Comparison of ENCODE assay signal across 7 mouse cellular contexts in the genomic region with DNA sequence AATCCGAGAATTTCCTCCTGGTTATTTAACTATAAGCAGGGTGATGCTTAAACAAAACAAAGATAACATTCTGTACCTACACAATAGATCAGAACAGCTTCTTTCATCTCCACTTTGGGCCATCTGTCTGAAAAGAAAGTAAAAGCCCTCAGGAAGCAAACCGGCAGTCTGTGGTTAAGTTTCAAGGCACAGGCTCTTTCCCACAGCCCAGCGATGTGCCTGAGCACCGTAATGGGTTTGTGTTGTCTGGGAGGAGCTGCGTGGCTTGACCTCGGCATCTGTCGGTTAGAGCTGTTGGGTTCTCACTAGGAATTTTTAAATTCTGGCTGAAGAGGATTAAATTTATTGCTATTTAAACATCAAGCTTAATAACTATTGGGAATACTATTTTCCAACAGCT.
A peak's percentile ranks its signal among the peaks of the same experiment; 100 is the strongest.
DNase-seq lines count a peak whose midpoint lies in the region; ATAC-seq and TF ChIP-seq lines count a peak whose summit lies in the region.

No protein-coding gene starts in this region.

- intact Hi-C loops in gastrocnemius, postnatal 36 days (cut with DNase I): no loop called here

- peak; percentile 69 for ATAC-seq in forebrain, embryonic 13.5 days
- ATAC-seq in lung, postnatal 0 days: no peak
- no peak for ATAC-seq in stomach, embryonic 14.5 days (ENCODE audit: insufficient number of reproducible peaks, insufficient read depth, low FRiP score, low read depth)

- H3K4me1 ChIP-seq in spleen, adult 2 months (ENCODE audit: control insufficient read depth, insufficient read depth, insufficient read length): peaks cover 13% of the 10 kb centered on the region; the same call in 1 of the 2 replicates
- peaks cover 43% of the 10 kb centered on the region for H3K4me1 ChIP-seq in forebrain, embryonic 13.5 days
- H3K4me1 ChIP-seq in lung, postnatal 0 days (ENCODE audit: insufficient read depth, low read depth, low read length): no peaks in the 10 kb centered on the region
- 0 out of 2 replicates have a peak, but pooled peaks cover 7% of the 10 kb centered on the region for H3K4me1 ChIP-seq in stomach, embryonic 14.5 days (ENCODE audit: control insufficient read depth, insufficient read depth, low read length)

- TF ChIP-seq EP300 in lung, postnatal 0 days (IDR thresholded peaks at IDR 0.05): no peak

- H3K4me2 ChIP-seq in forebrain, embryonic 13.5 days: peak overlapping the region; percentile 24
- H3K4me2 ChIP-seq in lung, postnatal 0 days (replicated peaks; ENCODE audit: low read depth, low read length): peak overlapping the region; percentile 34; the same call in 1 of the 2 replicates
- H3K4me2 ChIP-seq in stomach, embryonic 14.5 days (replicated peaks; ENCODE audit: low read depth, low read length): peak overlapping the region; percentile 27

- H3K27ac ChIP-seq in spleen, adult 2 months (ENCODE audit: insufficient read depth, low read length): no peak overlapping the region
- H3K27ac ChIP-seq in forebrain, embryonic 13.5 days: peak overlapping the region; percentile 75
- H3K27ac ChIP-seq in lung, postnatal 0 days (ENCODE audit: low read length): peak overlapping the region; percentile 26; the same call in 1 of the 2 replicates
- no peak overlapping the region for H3K27ac ChIP-seq in stomach, embryonic 14.5 days (ENCODE audit: low read length)

- peak; percentile 13 to 17 for DNase-seq in spleen, adult 2 months (ENCODE audit: low read depth in 1 of 2, low spot score in 2 of 2)
- DNase-seq in spleen, postnatal 10 days (ENCODE audit: low spot score in 2 of 2): no peak
- DNase-seq in lung, postnatal 0 days (ENCODE audit: low spot score): no peak
- no peak for DNase-seq in gastrocnemius, postnatal 36 days
- no peak for DNase-seq in layer of hippocampus, adult 8-10 months (ENCODE audit: low spot score in 2 of 2)

- no peaks in the 10 kb centered on the region for H3K9me3 ChIP-seq in forebrain, embryonic 13.5 days (replicated peaks)
- no peaks in the 10 kb centered on the region for H3K9me3 ChIP-seq in lung, postnatal 0 days (ENCODE audit: low read length)
- H3K9me3 ChIP-seq in stomach, embryonic 14.5 days (ENCODE audit: control insufficient read depth, low read depth, low read length): no peaks in the 10 kb centered on the region

- no peaks in the 10 kb centered on the region for H3K27me3 ChIP-seq in spleen, adult 2 months (ENCODE audit: control insufficient read depth, insufficient read depth, low read length)
- no peaks in the 10 kb centered on the region for H3K27me3 ChIP-seq in forebrain, embryonic 13.5 days
- no peaks in the 10 kb centered on the region for H3K27me3 ChIP-seq in lung, postnatal 0 days (replicated peaks; ENCODE audit: insufficient read depth, low read length)
- no peaks in the 10 kb centered on the region for H3K27me3 ChIP-seq in stomach, embryonic 14.5 days (ENCODE audit: control insufficient read depth, insufficient read depth, low read length)

- TF ChIP-seq CTCF in spleen, adult 2 months (IDR thresholded peaks at IDR 0.05; ENCODE audit: extremely low read depth, insufficient read depth, insufficient read length, insufficient replicate concordance): no peak
- TF ChIP-seq CTCF in lung, postnatal 0 days (IDR thresholded peaks at IDR 0.05): no peak

- 4% methylated on average over 7 of the region's 7 CpGs for WGBS in spleen, adult 2 months
- WGBS in forebrain, embryonic 13.5 days: 12% methylated on average over 7 of the region's 7 CpGs
- 22% methylated on average over 7 of the region's 7 CpGs for WGBS in lung, postnatal 0 days
- 19% methylated on average over 7 of the region's 7 CpGs for WGBS in stomach, embryonic 14.5 days

- H3K9ac ChIP-seq in forebrain, embryonic 13.5 days: 0 out of 2 replicates have a peak overlapping the region, but pooled peaks have one; percentile 2
- 0 out of 2 replicates have a peak overlapping the region, but pooled peaks have one; percentile 12 for H3K9ac ChIP-seq in lung, postnatal 0 days (replicated peaks; ENCODE audit: low read depth)
- H3K9ac ChIP-seq in stomach, embryonic 14.5 days (replicated peaks; ENCODE audit: low read depth, low read length): no peak overlapping the region; the same call in 1 of the 2 replicates

- H3K36me3 ChIP-seq in spleen, adult 2 months (ENCODE audit: control insufficient read depth, insufficient read depth, low read length): no peaks in the 10 kb centered on the region
- H3K36me3 ChIP-seq in forebrain, embryonic 13.5 days (ENCODE audit: poor library complexity, severe bottlenecking): no peaks in the 10 kb centered on the region
- no peaks in the 10 kb centered on the region for H3K36me3 ChIP-seq in lung, postnatal 0 days (ENCODE audit: insufficient read depth, low read length)
- no peaks in the 10 kb centered on the region for H3K36me3 ChIP-seq in stomach, embryonic 14.5 days (ENCODE audit: control insufficient read depth, insufficient read depth, low read length)

- TF ChIP-seq POLR2A in spleen, adult 2 months (IDR thresholded peaks at IDR 0.05; ENCODE audit: low read depth, low read length): no peak

- peak overlapping the region; percentile 35; the same call in 1 of the 2 replicates for H3K4me3 ChIP-seq in spleen, adult 2 months (ENCODE audit: extremely low read depth, insufficient read depth, insufficient read length)
- H3K4me3 ChIP-seq in forebrain, embryonic 13.5 days: no peak overlapping the region
- H3K4me3 ChIP-seq in lung, postnatal 0 days (ENCODE audit: low read depth, low read length): peak overlapping the region; percentile 15; the same call in 1 of the 2 replicates
- 0 out of 2 replicates have a peak overlapping the region, but pooled peaks have one; percentile 0 for H3K4me3 ChIP-seq in stomach, embryonic 14.5 days (ENCODE audit: low read depth, low read length)

Comparison
In these comparisons a context has a peak if more than half of its experiments do, and no peak if none do; other contexts are left out.
1. DNase-seq: peak in spleen, adult 2 months (2 of 2); none in spleen, postnatal 10 days (0 of 2), lung, postnatal 0 days (single experiment), gastrocnemius, postnatal 36 days (0 of 2) and layer of hippocampus, adult 8-10 months (0 of 2).
2. H3K27ac ChIP-seq: peak in forebrain, embryonic 13.5 days (single experiment) and lung, postnatal 0 days (single experiment); none in spleen, adult 2 months (single experiment) and stomach, embryonic 14.5 days (single experiment).
3. Peak in every context shown above with its lines, with median percentiles within 50 percentile points of each other: H3K4me2 ChIP-seq.